Mouse (Mus musculus) erythroid progenitor cell, adult 5-6 weeks (primary cell): ENCODE measurements around the gene Zmat5. TPM values are rescaled to one million over a fixed set of nuclear protein-coding genes. Genes with fewer than 3 reads are reported as not detected.

Experiments
- ATAC-seq: replicated peaks from 2 replicates; pipeline ENCODE4 v1.8.0; 2016; ENCODE audit warnings: moderate number of reproducible peaks, mild to moderate bottlenecking, moderate TSS enrichment, inconsistent platforms; ENCODE audit not compliant: poor library complexity, low FRiP score, severe bottlenecking
- total RNA-seq, 2 experiments: library from RNA; stranded (forward) in 1 of 2; stranded (reverse) in 1 of 2; fragments of 150-400 nt in 1 of 2; fragments of 186-747, 209-891 nt in 1 of 2; gene quantifications; 2 replicates each; pipeline versions ENCODE4 v1.2.3 to v1.2.4; 2015 to 2017; ENCODE audit warnings: low replicate concordance in 2 of 2

Zmat5 gene
- total RNA-seq, 2 experiments from 2014 or later = 5.4 TPM; not detected in 1

- no peak for ATAC-seq
These were observed 59.2 kb downstream of the Zmat5 start for GRCm38 (mm10) chr11:4763631-4764030.

GRCm38 (mm10) chr11:4764476-4764875 lies 60.0 kb downstream of the Zmat5 start:
- ATAC-seq = no peak

- no peak for ATAC-seq
These were observed 63.9 kb downstream of the Zmat5 start for GRCm38 (mm10) chr11:4768399-4768798.

GRCm38 (mm10) chr11:4769293-4769692 lies 64.8 kb downstream of the Zmat5 start:
- no peak for ATAC-seq

- ATAC-seq = no peak
These were observed 65.4 kb downstream of the Zmat5 start for GRCm38 (mm10) chr11:4769881-4770280.

GRCm38 (mm10) chr11:4771756-4772155 lies 67.3 kb downstream of the Zmat5 start:
- no peak for ATAC-seq

- ATAC-seq = 0 out of 2 replicates have a peak, but pooled peaks have one; percentile 49
These were observed 68.4 kb downstream of the Zmat5 start for GRCm38 (mm10) chr11:4772925-4773324.

GRCm38 (mm10) chr11:4780927-4781326 lies 76.4 kb downstream of the Zmat5 start:
- ATAC-seq = no peak

- no peak for ATAC-seq
These were observed 78.6 kb downstream of the Zmat5 start for GRCm38 (mm10) chr11:4783116-4783515.

- ATAC-seq = no peak
These were observed 80.2 kb downstream of the Zmat5 start for GRCm38 (mm10) chr11:4784629-4785142.

Other genes starting within 250 kb of the Zmat5 start
- gene Mtmr3, start 109.8 kb upstream of the Zmat5 start, total RNA-seq (2015; ENCODE audit: low replicate concordance) = 76.0 and 88.0 TPM in 2 replicates
- 139 and 164 TPM in 2 replicates for gene Mtmr3, start 109.8 kb upstream of the Zmat5 start, total RNA-seq (2017; ENCODE audit: low replicate concordance)
- gene Gm11032, start 84.6 kb upstream of the Zmat5 start, total RNA-seq (2015; ENCODE audit: low replicate concordance) = not detected in 2 replicates
- not detected in 2 replicates for gene Gm11032, start 84.6 kb upstream of the Zmat5 start, total RNA-seq (2017; ENCODE audit: low replicate concordance)
- 9.0 and 12.2 TPM in 2 replicates for gene Ascc2, start 66.9 kb upstream of the Zmat5 start, total RNA-seq (2015; ENCODE audit: low replicate concordance)
- gene Ascc2, start 66.9 kb upstream of the Zmat5 start, total RNA-seq (2017; ENCODE audit: low replicate concordance) = 5.1 and 5.3 TPM in 2 replicates
- 40.7 and 133 TPM in 2 replicates for gene Uqcr10, start 336 bp upstream of the Zmat5 start, total RNA-seq (2015; ENCODE audit: low replicate concordance)
- 19.2 and 25.0 TPM in 2 replicates for gene Uqcr10, start 336 bp upstream of the Zmat5 start, total RNA-seq (2017; ENCODE audit: low replicate concordance)
- gene Cabp7, start 42.1 kb downstream of the Zmat5 start, total RNA-seq (2015; ENCODE audit: low replicate concordance) = not detected in 2 replicates
- not detected in 2 replicates for gene Cabp7, start 42.1 kb downstream of the Zmat5 start, total RNA-seq (2017; ENCODE audit: low replicate concordance)
- gene Nf2, start 144.9 kb downstream of the Zmat5 start, total RNA-seq (2015; ENCODE audit: low replicate concordance) = 7.2 and 7.5 TPM in 2 replicates
- gene Nf2, start 144.9 kb downstream of the Zmat5 start, total RNA-seq (2017; ENCODE audit: low replicate concordance) = 18.2 and 19.0 TPM in 2 replicates
- not detected in 2 replicates for gene Nipsnap1, start 169.3 kb downstream of the Zmat5 start, total RNA-seq (2015; ENCODE audit: low replicate concordance)
- gene Nipsnap1, start 169.3 kb downstream of the Zmat5 start, total RNA-seq (2017; ENCODE audit: low replicate concordance) = 1.3 and 12.7 TPM in 2 replicates
- gene Thoc5, start 190.6 kb downstream of the Zmat5 start, total RNA-seq (2015; ENCODE audit: low replicate concordance) = 3.6 and 4.6 TPM in 2 replicates
- 8.3 and 12.7 TPM in 2 replicates for gene Thoc5, start 190.6 kb downstream of the Zmat5 start, total RNA-seq (2017; ENCODE audit: low replicate concordance)
- gene Nefh, start 243.4 kb downstream of the Zmat5 start, total RNA-seq (2015; ENCODE audit: low replicate concordance) = not detected in 2 replicates
- 0.39 and 0.98 TPM in 2 replicates for gene Nefh, start 243.4 kb downstream of the Zmat5 start, total RNA-seq (2017; ENCODE audit: low replicate concordance)